Mouse (Mus musculus): ENCODE measurements at regions not wholly inside any gene's neighbourhood (a gene's known extent, or its start where the extent isn't known, plus 50 kb on each side); places are given as distances from the start of the nearest gene placed in this dataset.

DNA sequence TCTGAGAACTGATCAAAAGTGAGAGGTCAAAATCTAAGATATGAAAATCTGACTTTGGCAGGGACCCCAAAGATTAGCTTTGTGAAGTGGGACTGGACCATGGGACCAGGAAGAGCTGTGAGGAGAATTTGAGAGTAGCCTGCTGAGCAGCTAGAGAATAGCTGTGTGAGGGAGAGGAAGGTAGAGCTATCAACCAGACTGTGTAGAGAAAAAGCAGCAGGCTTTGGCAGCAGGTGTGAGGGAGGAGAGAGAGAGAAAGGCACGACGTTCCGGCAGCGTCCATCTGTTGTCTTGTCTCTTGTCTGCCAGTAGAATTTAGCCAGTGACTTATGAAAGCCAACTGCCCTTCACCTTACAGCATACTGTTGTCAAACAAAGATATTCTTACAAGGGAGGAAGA, 412.1 kb downstream of the Slitrk2 start:
- H3K9me3 ChIP-seq (ENCODE audit: low read length) = no peaks in the 10 kb centered on the region
- H3K36me3 ChIP-seq (ENCODE audit: insufficient read depth) = no peaks in the 10 kb centered on the region
- no peaks in the 10 kb centered on the region for H3K4me1 ChIP-seq (ENCODE audit: insufficient read depth)
- H3K4me2 ChIP-seq (ENCODE audit: low read depth) = no peak overlapping the region
- no peak for TF ChIP-seq CTCF (IDR thresholded peaks at IDR 0.05; ENCODE audit: low read depth)
- H3K27me3 ChIP-seq (ENCODE audit: insufficient read depth, low read length) = no peaks in the 10 kb centered on the region
- DNase-seq (peak; percentile 0), ATAC-seq (no peak)
- 61% methylated on average over 4 of the region's 4 CpGs for WGBS
- no peak overlapping the region for H3K4me3 ChIP-seq (ENCODE audit: low read depth, low read length)
- H3K27ac ChIP-seq (ENCODE audit: low read depth, low read length) = no peak overlapping the region
- no peak overlapping the region for H3K9ac ChIP-seq

DNA sequence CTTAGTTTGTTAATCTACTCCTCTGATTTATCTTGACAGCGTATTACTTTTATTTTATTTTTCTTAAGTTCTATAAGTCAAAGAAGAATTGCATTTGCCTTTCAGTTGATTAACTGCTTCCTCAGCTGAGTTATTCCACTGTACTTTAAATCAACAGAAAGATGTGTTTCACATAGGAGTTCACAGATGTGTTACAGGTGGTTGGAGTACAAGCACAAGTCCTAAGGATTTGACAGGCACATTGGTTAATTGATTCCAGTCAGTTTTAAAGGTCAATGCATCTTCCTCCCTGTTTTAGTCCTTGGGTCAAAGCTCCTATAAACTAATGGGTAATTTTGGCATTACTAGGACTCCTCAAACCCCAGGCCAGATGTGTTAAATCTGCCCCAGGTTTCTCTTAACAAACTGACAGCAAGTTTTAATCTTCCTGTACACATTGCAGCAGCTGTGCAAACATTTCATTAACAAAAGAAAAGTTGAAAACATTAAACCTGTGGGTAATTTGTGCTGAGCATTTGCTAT, 413.5 kb downstream of the Slitrk2 start:
- H3K36me3 ChIP-seq (ENCODE audit: insufficient read depth) = no peaks in the 10 kb centered on the region
- no peak for TF ChIP-seq CTCF (IDR thresholded peaks at IDR 0.05; ENCODE audit: low read depth)
- DNase-seq (no peak), ATAC-seq (no peak)
- no peaks in the 10 kb centered on the region for H3K9me3 ChIP-seq (ENCODE audit: low read length)
- no peaks in the 10 kb centered on the region for H3K4me1 ChIP-seq (ENCODE audit: insufficient read depth)
- no peak overlapping the region for H3K9ac ChIP-seq
- H3K27me3 ChIP-seq (ENCODE audit: insufficient read depth, low read length) = no peaks in the 10 kb centered on the region
- H3K4me2 ChIP-seq (ENCODE audit: low read depth) = no peak overlapping the region
- WGBS = 95% methylated on average over 1 of the region's 1 CpGs
- H3K4me3 ChIP-seq (ENCODE audit: low read depth, low read length) = no peak overlapping the region
- no peak overlapping the region for H3K27ac ChIP-seq (ENCODE audit: low read depth, low read length)

DNA sequence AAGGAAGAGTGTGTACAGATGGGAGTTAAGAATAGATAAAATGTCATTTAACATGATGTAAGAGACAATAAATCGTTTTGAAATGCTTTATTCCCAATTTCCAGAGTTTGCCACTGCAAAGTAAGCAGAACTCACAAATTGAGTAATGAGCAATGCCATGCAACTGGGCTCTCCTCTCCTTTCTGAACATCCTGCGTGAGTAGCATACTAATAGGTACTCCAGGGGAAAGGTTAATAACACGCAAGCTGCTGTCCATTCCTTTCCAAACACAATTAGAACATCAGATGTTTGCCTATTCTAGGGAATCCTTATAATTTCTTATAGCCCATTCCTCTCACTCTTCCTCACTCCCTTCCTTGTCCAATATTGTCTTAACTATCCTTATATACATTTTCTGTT, 443.3 kb downstream of the Slitrk2 start:
- 57% methylated on average over 3 of the region's 3 CpGs for WGBS
- H3K9ac ChIP-seq = no peak overlapping the region
- no peaks in the 10 kb centered on the region for H3K4me1 ChIP-seq (ENCODE audit: insufficient read depth)
- ATAC-seq = no peak
- H3K36me3 ChIP-seq (ENCODE audit: insufficient read depth) = no peaks in the 10 kb centered on the region
- no peaks in the 10 kb centered on the region for H3K27me3 ChIP-seq (ENCODE audit: insufficient read depth, low read length)
- no peak for DNase-seq
- H3K4me2 ChIP-seq (ENCODE audit: low read depth) = no peak overlapping the region
- H3K27ac ChIP-seq (ENCODE audit: low read depth, low read length) = no peak overlapping the region
- no peak overlapping the region for H3K4me3 ChIP-seq (ENCODE audit: low read depth, low read length)
- no peak for TF ChIP-seq CTCF (IDR thresholded peaks at IDR 0.05; ENCODE audit: low read depth)
- no peaks in the 10 kb centered on the region for H3K9me3 ChIP-seq (ENCODE audit: low read length)

Measured in forebrain, postnatal 0 days (tissue).